Comparison of ENCODE assay signal across 15 mouse cellular contexts in genomic region chr6:50080431-50080830, GRCm38 (mm10). TPM values are rescaled to one million over a fixed set of nuclear protein-coding genes. Genes with fewer than 3 reads are reported as not detected.
A peak's percentile ranks its signal among the peaks of the same experiment; 100 is the strongest.
DNase-seq lines count a peak whose midpoint lies in the region; ATAC-seq and TF ChIP-seq lines count a peak whose summit lies in the region.
"Had no signal": no experiment of that assay in that cellular context is flagged by ENCODE, and none has a peak within 500 bp of the region (broad histone marks: within the 10 kb centered on the region; RNA-seq: fewer than 3 reads in every experiment).

No protein-coding gene starts in this region.

- H3K4me1 ChIP-seq in kidney, embryonic 15.5 days: no peaks in the 10 kb centered on the region
- H3K4me1 ChIP-seq in lung, embryonic 14.5 days (ENCODE audit: insufficient read depth): no peaks in the 10 kb centered on the region
- H3K4me1 ChIP-seq: hindbrain, embryonic 15.5 days had no signal

- no peak overlapping the region for H3K4me3 ChIP-seq in kidney, embryonic 15.5 days (replicated peaks)
- no peak overlapping the region for H3K4me3 ChIP-seq in lung, embryonic 14.5 days (ENCODE audit: low read depth, low read length)
- no peak overlapping the region for H3K4me3 ChIP-seq in layer of hippocampus, adult 2 months
- H3K4me3 ChIP-seq: hindbrain, embryonic 15.5 days; midbrain, embryonic 15.5 days had no signal

- no peak for ATAC-seq in kidney, embryonic 15.5 days (replicated peaks; ENCODE audit: low FRiP score)
- no peak for ATAC-seq in lung, embryonic 14.5 days (ENCODE audit: insufficient read depth)
- ATAC-seq: midbrain, embryonic 15.5 days had no signal

- H3K27ac ChIP-seq in kidney, embryonic 15.5 days: no peak overlapping the region
- no peak overlapping the region for H3K27ac ChIP-seq in lung, embryonic 14.5 days (ENCODE audit: low read depth)
- H3K27ac ChIP-seq in layer of hippocampus, adult 2 months: no peak overlapping the region
- H3K27ac ChIP-seq: hindbrain, embryonic 15.5 days; kidney, postnatal 0 days; midbrain, embryonic 15.5 days had no signal

- no peaks in the 10 kb centered on the region for H3K36me3 ChIP-seq in kidney, embryonic 15.5 days
- no peaks in the 10 kb centered on the region for H3K36me3 ChIP-seq in lung, embryonic 14.5 days (ENCODE audit: insufficient read depth)
- H3K36me3 ChIP-seq: hindbrain, embryonic 15.5 days; midbrain, embryonic 15.5 days had no signal

- no peaks in the 10 kb centered on the region for H3K9me3 ChIP-seq in kidney, embryonic 15.5 days (replicated peaks)
- H3K9me3 ChIP-seq in lung, embryonic 14.5 days (ENCODE audit: low read depth, low read length): no peaks in the 10 kb centered on the region
- H3K9me3 ChIP-seq: hindbrain, embryonic 15.5 days; midbrain, embryonic 15.5 days had no signal

- no peak overlapping the region for H3K9ac ChIP-seq in kidney, embryonic 15.5 days
- H3K9ac ChIP-seq in lung, embryonic 14.5 days: no peak overlapping the region
- H3K9ac ChIP-seq: hindbrain, embryonic 15.5 days; midbrain, embryonic 15.5 days had no signal

- DNase-seq in kidney, adult 11 months: peak; percentile 26
- peak; percentile 8 for DNase-seq in right cerebral cortex, postnatal 4 days
- DNase-seq in right cerebral cortex, postnatal 10 days (ENCODE audit: low spot score in 2 of 2): no peak
- DNase-seq in lung, embryonic 14.5 days: peak; percentile 17
- no peak for DNase-seq in layer of hippocampus, adult 2 months (ENCODE audit: low spot score in 2 of 2)
- DNase-seq in natural killer cell, adult 2 months (ENCODE audit: low spot score in 2 of 2): no peak
- DNase-seq: adrenal gland, postnatal 10 days; cerebellum, postnatal 25 days; gastrocnemius, postnatal 10 days; thymus, adult 2 months had no signal

- no peak for TF ChIP-seq CTCF in lung, embryonic 14.5 days (IDR thresholded peaks at IDR 0.05; ENCODE audit: low read depth)
- no peak for TF ChIP-seq CTCF in layer of hippocampus, adult 2 months (conservative IDR thresholded peaks at IDR 0.05)

- H3K4me2 ChIP-seq in kidney, embryonic 15.5 days: no peak overlapping the region
- H3K4me2 ChIP-seq in lung, embryonic 14.5 days: no peak overlapping the region
- H3K4me2 ChIP-seq: hindbrain, embryonic 15.5 days; liver, embryonic 11.5 days; midbrain, embryonic 15.5 days had no signal

- no peaks in the 10 kb centered on the region for H3K27me3 ChIP-seq in kidney, embryonic 15.5 days
- no peaks in the 10 kb centered on the region for H3K27me3 ChIP-seq in lung, embryonic 14.5 days (ENCODE audit: insufficient read depth, low read length)
- H3K27me3 ChIP-seq: hindbrain, embryonic 15.5 days; midbrain, embryonic 15.5 days had no signal

- WGBS in kidney, embryonic 15.5 days: 76% methylated on average over 7 of the region's 7 CpGs
- WGBS in lung, embryonic 14.5 days: 45% methylated on average over 7 of the region's 7 CpGs

RNA-seq across cellular contexts. Expression of gene Mpp6, which starts 29.6 kb away (rescaled TPM):
- polyA plus RNA-seq in kidney, embryonic 15.5 days (2015; fragmentation: Nextera tagmentation; extraction: Ambion mirVana): 98.9 and 104 TPM in 2 replicates
- polyA plus RNA-seq in lung, embryonic 14.5 days (2014; fragmentation: Nextera tagmentation; extraction: Ambion mirVana): 77.2 and 78.5 TPM in 2 replicates
- 100 to 1,000 TPM in 1 of 2 experiments, 10 to 100 TPM in 1; 95.9 to 109 TPM for total RNA-seq in layer of hippocampus, adult 2 months (2021)

Comparison
In these comparisons a context has a peak if more than half of its experiments do, and no peak if none do; other contexts are left out.
1. DNase-seq: peak in kidney, adult 11 months (single experiment), right cerebral cortex, postnatal 4 days (single experiment) and lung, embryonic 14.5 days (single experiment); none in right cerebral cortex, postnatal 10 days (0 of 2), layer of hippocampus, adult 2 months (0 of 2) and natural killer cell, adult 2 months (0 of 2).